Mouse (Mus musculus) forebrain, embryonic 13.5 days (tissue): ENCODE measurements around the gene Slc8a1. TPM values are rescaled to one million over a fixed set of nuclear protein-coding genes. Genes with fewer than 3 reads are reported as not detected.

Source experiments
- ATAC-seq: fragments of 200-750 bp; cut with Nextera tagmentation; 2 replicates; pipeline ENCODE4 v1.8.0; 2017
- H3K27ac ChIP-seq: fragments of 300-500 bp; sonication (generic); 2 replicates; pipeline ENCODE4 v1.5.1; 2015; ENCODE audit warnings: inconsistent platforms, mild to moderate bottlenecking, moderate library complexity
- H3K27me3 ChIP-seq: fragments of 300-500 bp; sonication (generic); 2 replicates; pipeline ENCODE4 v1.6.1; 2015; ENCODE audit warnings: mild to moderate bottlenecking, inconsistent platforms
- H3K36me3 ChIP-seq: fragments of 300-500 bp; sonication (generic); 2 replicates; pipeline ENCODE4 v1.6.1; 2015; ENCODE audit warnings: mild to moderate bottlenecking, inconsistent platforms; ENCODE audit not compliant: poor library complexity, severe bottlenecking
- H3K4me1 ChIP-seq: fragments of 300-500 bp; sonication (generic); 2 replicates; pipeline ENCODE4 v1.6.1; 2015; ENCODE audit warnings: inconsistent platforms
- H3K4me2 ChIP-seq: fragments of 300-500 bp; sonication (generic); 2 replicates; pipeline ENCODE4 v1.6.1; 2015; ENCODE audit warnings: inconsistent platforms, mild to moderate bottlenecking, moderate library complexity
- H3K4me3 ChIP-seq: fragments of 300-500 bp; sonication (generic); 2 replicates; pipeline ENCODE4 v1.5.1; 2015; ENCODE audit warnings: mild to moderate bottlenecking, inconsistent platforms
- H3K9ac ChIP-seq: fragments of 300-500 bp; sonication (generic); 2 replicates; pipeline ENCODE4 v1.6.1; 2015; ENCODE audit warnings: mild to moderate bottlenecking, inconsistent platforms
- H3K9me3 ChIP-seq: fragments of 300-500 bp; sonication (generic); replicated peaks from 2 replicates; pipeline ENCODE4 v1.6.1; 2016; ENCODE audit warnings: inconsistent platforms
- WGBS: fragments of 180-500 bp; shearing (Covaris S2); methylation state at CpG from one replicate; pipeline ENCODE4 v1.1.7; 2015; 5-methylcytosine and 5-hydroxymethylcytosine counted together
- polyA plus RNA-seq: library from polyadenylated mRNA; unstranded; fragments of >200 nt; fragmentation: Nextera tagmentation; extraction: Ambion mirVana; gene quantifications from 2 replicates; pipeline ENCODE4 v1.2.1, GENCODE M21; 2015

Slc8a1 gene
- polyA plus RNA-seq, 1 experiment from 2014 or later, result 5.6 TPM

DNA sequence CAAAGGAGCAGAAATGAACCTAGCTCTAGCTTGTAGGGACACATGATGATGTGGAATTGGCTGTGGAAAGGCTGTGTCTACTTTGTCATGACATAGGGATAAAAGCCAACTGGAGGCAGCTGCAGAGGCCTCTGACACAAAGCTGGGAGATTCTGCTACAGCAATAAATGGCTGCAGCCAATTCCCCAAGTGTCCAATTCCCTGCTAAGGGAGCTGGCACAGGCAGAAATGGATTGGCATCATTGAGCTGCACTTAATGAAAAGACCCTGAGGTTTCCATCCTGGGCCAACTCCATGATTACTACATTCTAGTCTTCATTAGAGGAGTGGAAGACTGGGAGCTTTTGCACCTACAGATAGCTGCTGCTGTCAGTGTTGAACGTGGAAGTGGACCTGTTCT lies 251.8 kb downstream of the Slc8a1 start:
- 82% methylated on average over 1 of the region's 1 CpGs for WGBS
- Histone ChIP-seq H3K9me3 (no peaks in the 10 kb centered on the region), H3K4me1 (peaks cover 6% of the 10 kb centered on the region; the same call in 1 of the 2 replicates), H3K4me2 (no peak overlapping the region), H3K27me3 (no peaks in the 10 kb centered on the region), H3K36me3 (no peaks in the 10 kb centered on the region), H3K9ac (no peak overlapping the region), H3K27ac (no peak overlapping the region), H3K4me3 (no peak overlapping the region)
- ATAC-seq, result no peak

DNA sequence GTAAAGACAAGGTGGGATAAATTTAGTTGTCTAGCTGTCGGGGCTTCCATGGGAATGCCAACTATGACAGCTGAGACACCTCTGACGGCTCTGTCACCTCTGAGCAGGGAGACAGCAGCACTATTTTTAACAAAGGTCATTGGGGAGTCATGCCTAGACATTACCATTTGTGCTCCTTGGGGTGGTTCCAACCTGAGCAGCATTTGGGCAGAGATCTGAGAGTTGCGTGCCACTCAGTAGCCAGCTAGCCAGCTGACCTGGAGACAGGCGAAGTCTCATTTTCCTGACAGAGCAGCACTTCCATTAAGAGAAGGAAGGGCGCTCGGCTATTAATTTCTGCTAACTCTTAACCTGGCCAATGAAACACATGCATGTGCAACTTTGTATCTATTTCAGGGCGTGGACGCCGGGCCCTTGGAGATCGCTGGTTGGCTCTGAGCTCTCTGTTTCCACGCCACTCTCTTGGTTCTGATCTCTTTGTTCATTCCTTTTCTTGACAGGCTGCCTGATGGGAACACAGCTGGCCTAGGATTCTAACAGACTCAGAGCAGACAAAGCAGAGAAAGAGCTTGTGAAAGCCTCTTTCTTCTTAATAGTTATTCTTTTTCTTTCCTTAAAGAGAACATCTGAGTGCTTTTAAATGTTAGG lies 256.2 kb downstream of the Slc8a1 start:
- no peak overlapping the region for H3K4me2 ChIP-seq
- H3K4me1 ChIP-seq, result peaks cover 18% of the 10 kb centered on the region
- no peak overlapping the region for H3K4me3 ChIP-seq
- H3K9me3 ChIP-seq, result no peaks in the 10 kb centered on the region
- H3K9ac ChIP-seq, result no peak overlapping the region
- no peak overlapping the region for H3K27ac ChIP-seq
- ATAC-seq, result peak; percentile 65
- WGBS, result 50% methylated on average over 11 of the region's 11 CpGs
- H3K36me3 ChIP-seq, result no peaks in the 10 kb centered on the region
- no peaks in the 10 kb centered on the region for H3K27me3 ChIP-seq

DNA sequence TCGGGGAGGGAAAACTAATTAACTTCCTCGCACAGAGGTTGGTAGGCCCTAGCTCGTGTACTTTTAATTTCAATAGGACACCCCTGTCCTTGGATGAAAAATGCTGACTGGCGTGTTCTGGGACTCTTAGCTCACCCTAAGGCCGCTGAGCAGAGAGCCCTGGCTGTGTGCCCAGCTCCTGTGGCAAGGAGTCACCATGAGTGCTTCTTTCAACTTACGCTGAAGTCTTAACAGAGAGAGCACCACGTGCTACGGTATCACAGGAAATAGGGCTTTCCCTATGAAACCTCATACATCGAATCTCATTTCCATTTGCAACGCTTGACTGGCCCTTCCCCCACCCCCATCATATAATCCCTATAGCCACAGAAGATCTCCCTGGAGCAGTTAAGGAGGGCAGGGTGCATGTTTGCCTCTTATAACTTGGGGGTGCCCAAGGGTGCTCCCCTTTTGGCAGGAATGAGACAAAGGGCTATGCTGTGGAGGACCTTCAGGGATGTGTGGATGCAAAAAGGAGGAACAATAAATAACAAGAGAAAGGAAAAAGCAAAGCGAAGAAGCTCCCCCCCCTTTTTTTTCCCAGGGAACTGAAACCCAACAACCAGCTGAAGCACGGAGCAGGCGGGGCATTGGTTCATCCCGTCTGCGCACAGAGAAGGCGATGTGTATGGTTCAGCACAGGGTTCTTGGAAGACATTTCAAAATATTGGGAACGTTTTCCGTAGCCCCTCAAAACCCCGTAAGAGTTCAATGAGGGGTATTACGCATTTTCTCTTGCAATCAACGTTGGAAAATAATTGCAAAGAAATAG lies 257.6 kb downstream of the Slc8a1 start:
- no peaks in the 10 kb centered on the region for H3K27me3 ChIP-seq
- peak; percentile 88 for ATAC-seq
- 52% methylated on average over 21 of the region's 21 CpGs for WGBS
- H3K36me3 ChIP-seq, result no peaks in the 10 kb centered on the region
- no peaks in the 10 kb centered on the region for H3K9me3 ChIP-seq
- no peak overlapping the region for H3K9ac ChIP-seq
- H3K27ac ChIP-seq, result no peak overlapping the region
- peak overlapping the region; percentile 32 for H3K4me2 ChIP-seq
- H3K4me1 ChIP-seq, result peaks cover 18% of the 10 kb centered on the region
- H3K4me3 ChIP-seq, result no peak overlapping the region

DNA sequence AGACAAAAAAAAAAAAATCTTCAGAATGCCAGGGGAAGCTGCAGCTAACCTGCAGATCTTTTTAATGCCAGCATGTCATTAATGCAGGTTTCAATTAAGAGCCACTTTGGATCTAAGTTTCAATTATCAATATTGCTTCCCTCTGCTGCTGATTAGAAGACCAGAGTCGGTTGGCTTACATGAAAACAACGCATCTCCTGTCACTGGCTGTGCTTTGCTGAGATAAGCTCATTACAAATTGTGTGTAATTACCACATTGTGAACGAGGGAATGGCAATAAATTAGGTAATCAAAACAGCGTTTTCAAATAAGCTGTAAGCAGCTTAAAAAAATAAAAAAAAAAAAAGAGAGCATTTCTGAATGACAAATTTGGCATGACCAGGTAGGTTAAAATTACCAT lies 258.4 kb downstream of the Slc8a1 start:
- H3K9me3 ChIP-seq, result no peaks in the 10 kb centered on the region
- H3K27me3 ChIP-seq, result no peaks in the 10 kb centered on the region
- H3K27ac ChIP-seq, result no peak overlapping the region
- H3K36me3 ChIP-seq, result no peaks in the 10 kb centered on the region
- H3K9ac ChIP-seq, result no peak overlapping the region
- WGBS, result 20% methylated on average over 4 of the region's 4 CpGs
- peaks cover 18% of the 10 kb centered on the region for H3K4me1 ChIP-seq
- ATAC-seq, result no peak; the same call in 1 of the 2 replicates
- H3K4me2 ChIP-seq, result peak overlapping the region; percentile 32
- H3K4me3 ChIP-seq, result no peak overlapping the region

DNA sequence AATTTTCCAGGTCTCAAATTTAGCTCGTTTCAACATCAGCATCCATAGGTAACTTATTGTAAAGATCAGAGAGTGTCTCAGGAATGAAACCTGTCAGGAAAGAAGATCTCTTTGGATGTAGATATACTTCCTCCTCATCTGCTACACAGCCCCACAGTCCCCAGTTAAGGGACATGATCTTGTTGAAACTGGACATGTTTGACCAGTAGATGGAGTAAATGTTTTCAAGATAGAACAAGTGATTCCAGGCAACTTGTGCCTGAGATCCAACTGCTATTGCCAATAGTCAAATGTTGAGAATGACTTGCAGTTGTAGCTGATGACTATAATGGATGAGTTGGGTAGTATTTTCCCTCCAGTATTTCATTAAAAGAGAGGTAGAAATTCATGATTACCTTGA lies 260.8 kb downstream of the Slc8a1 start:
- Histone ChIP-seq H3K9ac (no peak overlapping the region), H3K4me2 (no peak overlapping the region), H3K4me3 (no peak overlapping the region), H3K27me3 (no peaks in the 10 kb centered on the region), H3K36me3 (no peaks in the 10 kb centered on the region), H3K27ac (no peak overlapping the region), H3K9me3 (no peaks in the 10 kb centered on the region), H3K4me1 (peaks cover 18% of the 10 kb centered on the region)
- ATAC-seq, result no peak
- WGBS, result 85% methylated on average over 1 of the region's 1 CpGs

- no peak overlapping the region for H3K27ac ChIP-seq
- no peaks in the 10 kb centered on the region for H3K4me1 ChIP-seq
- H3K9me3 ChIP-seq, result no peaks in the 10 kb centered on the region
- no peaks in the 10 kb centered on the region for H3K36me3 ChIP-seq
- 13% methylated on average over 3 of the region's 3 CpGs for WGBS
- H3K4me3 ChIP-seq, result no peak overlapping the region
- no peaks in the 10 kb centered on the region for H3K27me3 ChIP-seq
- no peak overlapping the region for H3K9ac ChIP-seq
- H3K4me2 ChIP-seq, result no peak overlapping the region
- peak; percentile 61; the same call in 1 of the 2 replicates for ATAC-seq
Observed at GRCm38 (mm10) chr17:81473363-81473762, 264.8 kb downstream of the Slc8a1 start.

GRCm38 (mm10) chr17:81468941-81469340 lies 269.2 kb downstream of the Slc8a1 start:
- H3K4me2 ChIP-seq, result no peak overlapping the region
- H3K9me3 ChIP-seq, result no peaks in the 10 kb centered on the region
- no peak overlapping the region for H3K9ac ChIP-seq
- WGBS, result 81% methylated on average over 5 of the region's 5 CpGs
- no peak overlapping the region for H3K4me3 ChIP-seq
- no peaks in the 10 kb centered on the region for H3K4me1 ChIP-seq
- no peak overlapping the region for H3K27ac ChIP-seq
- no peaks in the 10 kb centered on the region for H3K27me3 ChIP-seq
- H3K36me3 ChIP-seq, result no peaks in the 10 kb centered on the region
- no peak for ATAC-seq

DNA sequence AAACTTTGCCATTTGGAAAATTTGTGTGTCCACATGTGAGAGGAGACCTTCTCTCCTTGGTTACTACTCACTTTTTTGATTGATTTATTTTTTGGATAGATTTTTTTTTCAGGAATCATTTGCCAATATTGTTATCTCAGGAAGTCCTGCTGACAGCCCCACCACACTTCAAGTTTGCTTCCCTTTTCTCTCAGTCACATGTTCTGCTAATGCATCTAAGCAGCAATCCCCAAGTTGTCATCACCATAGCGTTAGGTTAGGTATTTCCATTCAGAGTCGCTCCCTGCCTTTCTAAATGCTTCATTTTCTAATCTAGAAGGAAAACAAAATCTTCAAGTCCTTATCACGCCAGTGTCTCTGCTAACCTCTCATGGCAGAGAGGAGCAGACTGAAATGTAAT lies 278.8 kb downstream of the Slc8a1 start:
- WGBS, result 86% methylated on average over 3 of the region's 3 CpGs
- Histone ChIP-seq H3K9me3 (no peaks in the 10 kb centered on the region), H3K4me2 (no peak overlapping the region), H3K27me3 (no peaks in the 10 kb centered on the region), H3K4me3 (no peak overlapping the region), H3K36me3 (no peaks in the 10 kb centered on the region), H3K9ac (no peak overlapping the region), H3K4me1 (no peaks in the 10 kb centered on the region), H3K27ac (no peak overlapping the region)
- no peak for ATAC-seq

DNA sequence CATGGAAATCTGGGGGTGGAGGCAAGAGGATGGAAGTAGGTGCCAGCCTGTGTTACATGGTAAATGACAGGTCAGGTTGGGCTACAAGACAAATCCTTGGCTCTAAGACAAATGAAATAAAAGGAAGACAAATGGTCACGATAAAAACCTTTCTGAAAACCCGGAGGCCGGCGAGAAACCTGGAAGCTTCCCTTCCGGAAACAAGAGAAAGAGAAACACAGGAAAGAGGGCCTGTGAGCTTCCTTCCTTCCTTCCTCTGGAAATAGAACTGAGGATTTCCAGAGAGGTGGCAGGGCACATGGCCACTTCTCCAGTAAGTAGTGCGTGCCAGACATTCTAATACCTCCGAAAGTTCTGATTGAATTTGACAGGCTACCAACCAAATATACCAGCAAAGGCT lies 282.2 kb downstream of the Slc8a1 start:
- Histone ChIP-seq H3K27ac (no peak overlapping the region), H3K4me1 (no peaks in the 10 kb centered on the region), H3K9me3 (no peaks in the 10 kb centered on the region), H3K27me3 (no peaks in the 10 kb centered on the region), H3K9ac (no peak overlapping the region), H3K36me3 (no peaks in the 10 kb centered on the region), H3K4me3 (no peak overlapping the region), H3K4me2 (no peak overlapping the region)
- WGBS, result 91% methylated on average over 7 of the region's 7 CpGs
- ATAC-seq, result no peak

GRCm38 (mm10) chr17:81455269-81455668 lies 282.9 kb downstream of the Slc8a1 start:
- Histone ChIP-seq H3K4me1 (no peaks in the 10 kb centered on the region), H3K4me3 (no peak overlapping the region), H3K9ac (no peak overlapping the region), H3K27ac (no peak overlapping the region), H3K9me3 (no peaks in the 10 kb centered on the region), H3K36me3 (no peaks in the 10 kb centered on the region), H3K4me2 (no peak overlapping the region), H3K27me3 (no peaks in the 10 kb centered on the region)
- ATAC-seq, result no peak
- 66% methylated on average over 3 of the region's 3 CpGs for WGBS

GRCm38 (mm10) chr17:81441463-81441862 lies 296.7 kb downstream of the Slc8a1 start, which contains the start of gene Gm11096:
TSS of gene Gm11096 (plus strand) at chr17:81441763.
- H3K27ac ChIP-seq, result no peak within 1 kb of the TSS
- no peak within 1 kb of the TSS for H3K4me3 ChIP-seq
- ATAC-seq, result no peak
- no peak within 1 kb of the TSS for H3K9ac ChIP-seq
- H3K36me3 ChIP-seq, result no peaks in the 10 kb centered on the region
- H3K27me3 ChIP-seq, result no peaks in the 10 kb centered on the region
- H3K4me2 ChIP-seq, result no peak within 1 kb of the TSS
- H3K4me1 ChIP-seq, result no peaks in the 10 kb centered on the region
- H3K9me3 ChIP-seq, result no peaks in the 10 kb centered on the region

GRCm38 (mm10) chr17:81433148-81433547 lies 305.0 kb downstream of the Slc8a1 start:
- no peak for ATAC-seq
- no peak overlapping the region for H3K4me3 ChIP-seq
- no peaks in the 10 kb centered on the region for H3K4me1 ChIP-seq
- 73% methylated on average over 5 of the region's 5 CpGs for WGBS
- H3K27me3 ChIP-seq, result no peaks in the 10 kb centered on the region
- no peak overlapping the region for H3K4me2 ChIP-seq
- H3K9ac ChIP-seq, result no peak overlapping the region
- H3K27ac ChIP-seq, result no peak overlapping the region
- H3K9me3 ChIP-seq, result no peaks in the 10 kb centered on the region
- H3K36me3 ChIP-seq, result no peaks in the 10 kb centered on the region
